Mouse (Mus musculus): ENCODE measurements at regions not wholly inside any gene's neighbourhood (a gene's known extent, or its start where the extent isn't known, plus 50 kb on each side); places are given as distances from the start of the nearest gene placed in this dataset.
A peak's percentile ranks its signal among the peaks of the same experiment; 100 is the strongest.

DNA sequence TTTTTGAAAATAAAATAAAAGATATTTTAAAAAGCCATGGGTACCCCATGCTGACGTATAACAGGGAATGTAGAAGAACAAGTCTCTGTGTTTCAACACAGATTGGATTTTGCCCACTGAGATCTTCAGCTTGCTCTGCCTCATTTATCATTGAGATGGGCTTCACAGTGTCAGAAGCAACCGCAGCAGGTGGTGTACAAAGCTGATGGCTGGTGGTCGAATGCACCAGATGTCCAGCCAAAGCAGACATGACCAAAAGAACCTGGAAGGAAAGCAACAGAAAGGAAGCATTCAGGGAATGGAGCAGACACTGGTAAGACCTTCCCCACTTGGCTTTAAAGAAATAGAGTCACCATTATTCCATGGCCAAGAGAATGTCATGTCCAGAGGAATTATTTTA is 247.9 kb downstream of the Plk2 start:
- H3K4me2 ChIP-seq = peak overlapping the region; percentile 43; the same call in 1 of the 2 replicates
- peak overlapping the region; percentile 69 for H3K27ac ChIP-seq (ENCODE audit: poor library complexity, severe bottlenecking)
- peaks cover 13% of the 10 kb centered on the region for H3K4me1 ChIP-seq (replicated peaks)
- no peak overlapping the region for H3K9ac ChIP-seq
- H3K36me3 ChIP-seq = no peaks in the 10 kb centered on the region
- H3K4me3 ChIP-seq = no peak overlapping the region
- H3K9me3 ChIP-seq (replicated peaks) = no peaks in the 10 kb centered on the region
- WGBS = 88% methylated on average over 3 of the region's 3 CpGs
- H3K27me3 ChIP-seq (replicated peaks) = no peaks in the 10 kb centered on the region
- ATAC-seq (ENCODE audit: insufficient number of reproducible peaks, low FRiP score) = no peak

DNA sequence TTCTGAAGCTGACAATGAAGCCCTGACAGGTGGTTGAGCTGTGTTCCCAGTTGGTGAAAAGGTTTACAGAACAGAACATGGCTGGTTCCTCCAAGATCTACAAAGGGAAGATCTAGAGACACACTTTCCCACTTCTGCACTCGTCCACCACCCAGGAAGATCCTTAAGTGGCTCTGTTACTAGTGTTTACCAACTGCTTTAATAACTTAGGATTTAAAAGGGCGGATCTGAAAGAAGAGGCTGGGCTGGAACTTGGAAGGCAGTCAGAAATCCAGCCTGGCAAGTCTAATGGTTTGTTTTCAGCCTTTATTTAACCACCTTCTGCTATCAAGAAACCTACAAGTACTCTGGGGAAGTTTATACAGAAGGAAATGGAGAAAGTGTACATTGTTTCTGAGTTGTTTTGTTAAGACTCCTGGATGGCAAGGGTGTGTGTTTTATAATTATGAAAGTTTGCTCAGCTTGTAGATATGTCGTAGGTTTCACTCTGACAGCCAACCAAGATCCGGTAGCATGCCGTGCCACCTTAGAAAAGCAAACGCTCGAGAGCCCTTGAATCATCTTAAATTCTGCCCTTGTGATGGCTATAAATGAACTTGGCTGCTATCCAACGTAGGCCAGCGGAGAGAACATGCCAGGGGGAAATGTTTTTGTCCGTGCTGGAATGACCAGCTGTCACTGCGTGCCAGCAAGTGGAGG is 248.5 kb downstream of the Plk2 start:
- no peaks in the 10 kb centered on the region for H3K9me3 ChIP-seq (replicated peaks)
- H3K9ac ChIP-seq = no peak overlapping the region
- peaks cover 13% of the 10 kb centered on the region for H3K4me1 ChIP-seq (replicated peaks)
- 21% methylated on average over 11 of the region's 11 CpGs for WGBS
- H3K4me2 ChIP-seq = peak overlapping the region; percentile 43
- H3K27me3 ChIP-seq (replicated peaks) = no peaks in the 10 kb centered on the region
- H3K36me3 ChIP-seq = no peaks in the 10 kb centered on the region
- peak overlapping the region; percentile 69 for H3K27ac ChIP-seq (ENCODE audit: poor library complexity, severe bottlenecking)
- H3K4me3 ChIP-seq = no peak overlapping the region
- ATAC-seq (ENCODE audit: insufficient number of reproducible peaks, low FRiP score) = no peak

DNA sequence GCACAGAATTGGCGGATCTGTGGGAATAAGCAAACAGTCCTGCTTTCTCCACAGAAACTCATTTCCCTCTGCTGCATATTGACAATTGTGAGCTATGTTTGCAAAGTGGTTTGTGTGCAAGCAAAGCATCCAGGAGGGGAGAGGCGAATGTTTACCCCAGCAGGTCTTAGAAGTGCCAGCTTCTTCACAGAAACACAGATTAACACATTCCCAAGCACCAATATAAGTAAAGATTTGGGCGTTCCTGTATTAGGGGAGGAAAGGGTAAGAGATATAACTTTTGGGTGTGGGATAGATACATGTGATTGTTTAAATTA is 249.0 kb downstream of the Plk2 start:
- Histone ChIP-seq H3K9ac (no peak overlapping the region), H3K27me3 (replicated peaks) (no peaks in the 10 kb centered on the region), H3K36me3 (no peaks in the 10 kb centered on the region), H3K27ac (ENCODE audit: poor library complexity, severe bottlenecking) (peak overlapping the region; percentile 69), H3K4me3 (no peak overlapping the region), H3K4me1 (replicated peaks) (peaks cover 13% of the 10 kb centered on the region), H3K4me2 (peak overlapping the region; percentile 43), H3K9me3 (replicated peaks) (no peaks in the 10 kb centered on the region)
- 47% methylated on average over 3 of the region's 3 CpGs for WGBS
- no peak for ATAC-seq (ENCODE audit: insufficient number of reproducible peaks, low FRiP score)

- no peak overlapping the region for H3K27ac ChIP-seq (ENCODE audit: poor library complexity, severe bottlenecking)
- H3K9ac ChIP-seq = no peak overlapping the region
- no peak overlapping the region for H3K4me2 ChIP-seq
- no peaks in the 10 kb centered on the region for H3K36me3 ChIP-seq
- H3K27me3 ChIP-seq (replicated peaks) = no peaks in the 10 kb centered on the region
- H3K9me3 ChIP-seq (replicated peaks) = no peaks in the 10 kb centered on the region
- ATAC-seq (ENCODE audit: insufficient number of reproducible peaks, low FRiP score) = no peak
- 63% methylated on average over 1 of the region's 1 CpGs for WGBS
- H3K4me1 ChIP-seq (replicated peaks) = no peaks in the 10 kb centered on the region
- H3K4me3 ChIP-seq = no peak overlapping the region
These were observed 254.5 kb downstream of the Plk2 start for GRCm38 (mm10) chr13:110649378-110649777.

GRCm38 (mm10) chr13:110649870-110650497 is 255.1 kb downstream of the Plk2 start:
- WGBS = 50% methylated on average over 2 of the region's 2 CpGs
- Histone ChIP-seq H3K36me3 (no peaks in the 10 kb centered on the region), H3K9ac (no peak overlapping the region), H3K9me3 (replicated peaks) (no peaks in the 10 kb centered on the region), H3K4me1 (replicated peaks) (no peaks in the 10 kb centered on the region), H3K27me3 (replicated peaks) (no peaks in the 10 kb centered on the region), H3K27ac (ENCODE audit: poor library complexity, severe bottlenecking) (no peak overlapping the region), H3K4me3 (no peak overlapping the region), H3K4me2 (no peak overlapping the region)
- ATAC-seq (ENCODE audit: insufficient number of reproducible peaks, low FRiP score) = no peak

DNA sequence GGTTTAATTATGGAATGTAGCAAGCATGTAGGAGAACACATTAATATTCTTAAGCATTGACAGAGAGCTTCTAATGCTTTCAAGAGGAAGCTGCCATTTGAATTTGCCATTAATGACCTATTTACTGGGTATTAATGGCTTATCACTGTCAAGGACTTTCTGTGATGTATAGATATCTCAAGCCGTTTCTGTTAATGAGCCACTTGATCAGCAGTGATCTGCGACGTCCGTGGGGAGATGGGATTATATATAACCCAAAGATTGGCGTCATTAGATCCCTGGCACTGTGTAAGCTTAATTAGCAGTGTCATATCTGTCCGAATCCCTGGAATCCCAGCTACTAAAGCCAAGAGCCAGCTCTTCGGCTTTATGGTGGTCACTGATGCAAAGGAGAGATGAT is 257.4 kb downstream of the Plk2 start:
- H3K27ac ChIP-seq (ENCODE audit: poor library complexity, severe bottlenecking) = no peak overlapping the region
- ATAC-seq (ENCODE audit: insufficient number of reproducible peaks, low FRiP score) = no peak
- no peaks in the 10 kb centered on the region for H3K36me3 ChIP-seq
- H3K9ac ChIP-seq = no peak overlapping the region
- no peaks in the 10 kb centered on the region for H3K9me3 ChIP-seq (replicated peaks)
- no peak overlapping the region for H3K4me2 ChIP-seq
- H3K4me3 ChIP-seq = no peak overlapping the region
- H3K4me1 ChIP-seq (replicated peaks) = peaks cover 5% of the 10 kb centered on the region
- no peaks in the 10 kb centered on the region for H3K27me3 ChIP-seq (replicated peaks)
- WGBS = 73% methylated on average over 7 of the region's 7 CpGs

- Histone ChIP-seq H3K27ac (ENCODE audit: poor library complexity, severe bottlenecking) (no peak overlapping the region), H3K4me1 (replicated peaks) (no peaks in the 10 kb centered on the region), H3K9ac (no peak overlapping the region), H3K4me2 (no peak overlapping the region), H3K9me3 (replicated peaks) (no peaks in the 10 kb centered on the region), H3K4me3 (no peak overlapping the region), H3K36me3 (no peaks in the 10 kb centered on the region), H3K27me3 (replicated peaks) (no peaks in the 10 kb centered on the region)
- ATAC-seq (ENCODE audit: insufficient number of reproducible peaks, low FRiP score) = no peak
- 61% methylated on average over 2 of the region's 2 CpGs for WGBS
These were observed 270.4 kb downstream of the Plk2 start for GRCm38 (mm10) chr13:110665073-110665800.

DNA sequence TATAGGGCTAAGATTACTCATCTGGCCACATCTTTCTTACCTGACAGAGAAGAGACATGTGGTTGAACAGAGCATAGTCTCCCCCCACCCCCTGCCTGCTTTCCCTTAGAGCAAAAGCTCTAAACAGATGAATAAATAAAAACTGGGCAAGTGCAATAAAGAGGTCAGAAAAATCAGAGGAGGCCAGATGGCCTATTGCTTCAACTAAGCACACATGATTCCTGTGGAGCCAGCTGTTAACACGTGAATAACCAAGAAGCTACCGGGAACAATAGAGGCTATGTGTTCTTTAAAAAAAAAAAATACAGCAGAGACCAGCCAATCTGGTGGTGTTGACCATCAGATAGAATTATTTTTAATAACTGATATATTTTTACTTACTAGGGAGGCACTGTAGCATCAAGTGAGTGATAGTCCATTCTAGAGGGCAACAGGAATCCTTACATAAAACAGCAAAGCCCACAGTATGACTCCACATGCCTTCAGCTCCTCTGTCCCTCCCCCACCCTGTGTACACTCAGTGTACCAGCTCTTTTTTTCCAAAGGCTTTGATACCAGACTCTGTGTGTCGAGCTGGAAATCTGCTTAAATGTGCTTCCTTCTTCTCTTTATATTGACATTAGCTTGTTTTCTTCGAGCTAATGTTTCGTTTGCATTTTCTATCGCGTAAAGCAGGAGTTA is 272.6 kb downstream of the Plk2 start:
- H3K36me3 ChIP-seq = no peaks in the 10 kb centered on the region
- H3K27me3 ChIP-seq (replicated peaks) = no peaks in the 10 kb centered on the region
- H3K9me3 ChIP-seq (replicated peaks) = no peaks in the 10 kb centered on the region
- no peaks in the 10 kb centered on the region for H3K4me1 ChIP-seq (replicated peaks)
- no peak overlapping the region for H3K4me2 ChIP-seq
- H3K4me3 ChIP-seq = no peak overlapping the region
- H3K9ac ChIP-seq = no peak overlapping the region
- 69% methylated on average over 7 of the region's 7 CpGs for WGBS
- no peak for ATAC-seq (ENCODE audit: insufficient number of reproducible peaks, low FRiP score)
- H3K27ac ChIP-seq (ENCODE audit: poor library complexity, severe bottlenecking) = no peak overlapping the region

- Histone ChIP-seq H3K4me3 (no peak overlapping the region), H3K4me1 (replicated peaks) (no peaks in the 10 kb centered on the region), H3K9ac (no peak overlapping the region), H3K27me3 (replicated peaks) (no peaks in the 10 kb centered on the region), H3K9me3 (replicated peaks) (no peaks in the 10 kb centered on the region), H3K27ac (ENCODE audit: poor library complexity, severe bottlenecking) (no peak overlapping the region), H3K36me3 (no peaks in the 10 kb centered on the region), H3K4me2 (no peak overlapping the region)
- ATAC-seq (ENCODE audit: insufficient number of reproducible peaks, low FRiP score) = no peak
- 71% methylated on average over 2 of the region's 2 CpGs for WGBS
These were observed 278.7 kb downstream of the Plk2 start for GRCm38 (mm10) chr13:110673536-110673935.

DNA sequence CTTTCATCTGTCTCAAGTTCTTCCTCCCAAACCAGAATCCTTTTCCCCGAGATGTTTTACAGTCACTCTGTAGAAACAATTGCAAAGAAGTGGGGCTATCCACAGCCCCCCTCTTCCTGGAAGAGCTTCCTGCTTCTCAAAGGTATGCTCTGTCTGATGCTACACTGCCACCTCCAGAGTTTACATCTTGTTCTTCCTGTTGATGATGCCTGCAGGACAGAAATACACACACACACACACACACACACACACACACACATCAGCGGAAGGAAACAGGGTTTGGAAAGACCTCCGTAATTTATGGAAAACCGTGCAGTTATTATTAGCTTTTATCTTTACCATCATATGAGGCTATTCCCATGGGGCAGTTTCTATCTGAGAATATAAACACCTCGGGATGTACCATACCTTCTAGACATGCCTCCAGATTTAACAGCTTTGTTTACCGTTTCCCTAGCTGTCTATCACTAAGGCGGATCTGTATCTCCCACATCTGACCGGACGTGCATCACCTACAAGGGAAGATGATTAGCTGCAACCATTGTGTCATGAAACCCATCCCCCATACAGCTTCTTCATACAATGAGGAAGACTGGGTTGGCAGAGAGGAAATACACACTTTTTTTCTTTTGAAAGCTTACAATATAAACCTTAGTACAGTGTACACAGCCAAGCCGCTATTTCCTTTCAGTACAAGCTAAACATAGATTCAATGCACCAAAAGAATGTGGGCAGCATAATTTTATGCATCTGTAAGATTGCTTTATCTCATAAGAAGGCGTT is 288.6 kb downstream of the Plk2 start:
- 65% methylated on average over 11 of the region's 11 CpGs for WGBS
- ATAC-seq (ENCODE audit: insufficient number of reproducible peaks, low FRiP score) = no peak

More for the DNA sequence above, 288.6 kb downstream of the Plk2 start:
- no peak overlapping the region for H3K4me3 ChIP-seq
- no peak overlapping the region for H3K4me2 ChIP-seq
- H3K36me3 ChIP-seq = no peaks in the 10 kb centered on the region
- H3K27ac ChIP-seq (ENCODE audit: poor library complexity, severe bottlenecking) = no peak overlapping the region
- no peak overlapping the region for H3K9ac ChIP-seq
- no peaks in the 10 kb centered on the region for H3K9me3 ChIP-seq (replicated peaks)
- H3K27me3 ChIP-seq (replicated peaks) = no peaks in the 10 kb centered on the region
- peaks cover 8% of the 10 kb centered on the region; the same call in 1 of the 2 replicates for H3K4me1 ChIP-seq (replicated peaks)
